Mouse (Mus musculus) heart, adult 8-10 months (tissue): ENCODE measurements at regions not wholly inside any gene's neighbourhood (a gene's known extent, or its start where the extent isn't known, plus 50 kb on each side); places are given as distances from the start of the nearest gene placed in this dataset.

Experiments used
- DNase-seq: peaks from one replicate; pipeline ENCODE4 v3.0.0; 2022; ENCODE audit warnings: low spot score

- no peak for DNase-seq
Observed at GRCm38 (mm10) chr1:137136156-137136555, 175.9 kb upstream of the Nr5a2 start.

- DNase-seq = no peak
Observed at GRCm38 (mm10) chr1:137133734-137134133, 173.5 kb upstream of the Nr5a2 start.

- no peak for DNase-seq
Observed at GRCm38 (mm10) chr1:137130264-137130663, 170.0 kb upstream of the Nr5a2 start.

- DNase-seq = no peak
Observed at GRCm38 (mm10) chr1:137129116-137129515, 168.9 kb upstream of the Nr5a2 start.

GRCm38 (mm10) chr1:137117866-137118265 lies 157.6 kb upstream of the Nr5a2 start:
- DNase-seq = no peak

- DNase-seq = no peak
Observed at GRCm38 (mm10) chr1:137106444-137106843, 146.2 kb upstream of the Nr5a2 start.

- DNase-seq = no peak
Observed at GRCm38 (mm10) chr1:137091762-137092161, 131.5 kb upstream of the Nr5a2 start.

GRCm38 (mm10) chr1:137088148-137088547 lies 127.9 kb upstream of the Nr5a2 start:
- no peak for DNase-seq

- DNase-seq = no peak
Observed at GRCm38 (mm10) chr1:137086766-137087165, 126.5 kb upstream of the Nr5a2 start.

GRCm38 (mm10) chr1:137083500-137083899 lies 123.3 kb upstream of the Nr5a2 start:
- no peak for DNase-seq

GRCm38 (mm10) chr1:137079401-137080003 lies 119.3 kb upstream of the Nr5a2 start:
- no peak for DNase-seq

GRCm38 (mm10) chr1:137074787-137075186 lies 114.5 kb upstream of the Nr5a2 start:
- no peak for DNase-seq

GRCm38 (mm10) chr1:137073857-137074572 lies 113.8 kb upstream of the Nr5a2 start:
- no peak for DNase-seq

GRCm38 (mm10) chr1:137060914-137061313 lies 100.7 kb upstream of the Nr5a2 start:
- DNase-seq = no peak

GRCm38 (mm10) chr1:137053134-137053533 lies 92.9 kb upstream of the Nr5a2 start:
- DNase-seq = no peak

GRCm38 (mm10) chr1:137051515-137051914 lies 91.3 kb upstream of the Nr5a2 start:
- DNase-seq = no peak

- no peak for DNase-seq
Observed at GRCm38 (mm10) chr1:137044076-137044475, 83.8 kb upstream of the Nr5a2 start.

GRCm38 (mm10) chr1:137042414-137043010 lies 82.3 kb upstream of the Nr5a2 start:
- DNase-seq = no peak

GRCm38 (mm10) chr1:137040898-137041297 lies 80.7 kb upstream of the Nr5a2 start:
- no peak for DNase-seq

- no peak for DNase-seq
Observed at GRCm38 (mm10) chr1:137034586-137034985, 74.3 kb upstream of the Nr5a2 start.

GRCm38 (mm10) chr1:137033679-137034078 lies 73.4 kb upstream of the Nr5a2 start:
- DNase-seq = no peak

GRCm38 (mm10) chr1:137023706-137024105 lies 63.5 kb upstream of the Nr5a2 start:
- DNase-seq = no peak

GRCm38 (mm10) chr1:137020528-137020927 lies 60.3 kb upstream of the Nr5a2 start:
- DNase-seq = no peak
